Mouse (Mus musculus): ENCODE measurements around the gene Col26a1. TPM values are rescaled to one million over a fixed set of nuclear protein-coding genes. Genes with fewer than 3 reads are reported as not detected.

Gene Col26a1
- total and polyA plus RNA-seq, 3 experiments = 0.72 TPM; not detected in 2

- Histone ChIP-seq H3K27me3 (replicated peaks) (peaks cover 54% of the 10 kb centered on the region), H3K27ac (ENCODE audit: insufficient read depth, low read depth) (no peak overlapping the region), H3K9me3 (replicated peaks; ENCODE audit: low read length) (peaks cover 19% of the 10 kb centered on the region), H3K9ac (ENCODE audit: insufficient read depth, low read depth) (no peak overlapping the region), H3K79me2 (replicated peaks; ENCODE audit: control insufficient read depth, extremely low read depth, insufficient read depth, poor library complexity, severe bottlenecking) (no peaks in the 10 kb centered on the region), H3K36me3 (replicated peaks in 1 of 2; ENCODE audit: control insufficient read depth in 1 of 2, insufficient read depth in 1 of 2, low read length in 1 of 2) (no peaks in the 10 kb centered on the region), H3K4me1 (ENCODE audit: control insufficient read depth in 1 of 2, insufficient read depth in 2 of 2) (0 out of 4 replicates have a peak, but pooled peaks cover 0 to 2% of the 10 kb centered on the region in 2 experiments), H3K4me2 (ENCODE audit: insufficient read depth, low read depth, poor library complexity, severe bottlenecking) (no peak overlapping the region), H3K4me3 (replicated peaks in 1 of 3; ENCODE audit: low read depth in 2 of 3, low read length in 2 of 3, poor library complexity in 1 of 3) (no peak overlapping the region)
- in situ Hi-C loops (cut with MboI; ENCODE audit: low pct_ligation_motif_present, low pct_unique_long_range_greater_than_20kb, low sequenced_read_pairs) (no loop called here), dilution Hi-C loops (cut with MboI; ENCODE audit: extremely low pct_ligation_motif_present, extremely low pct_unique_long_range_greater_than_20kb, low sequenced_read_pairs) (no loop called here)
- TF ChIP-seq SMC3 (IDR thresholded peaks at IDR 0.05; ENCODE audit: low read depth, low read length) (no peak), MAX (IDR thresholded peaks at IDR 0.05; ENCODE audit: low read length) (no peak), MAZ (IDR thresholded peaks at IDR 0.05; ENCODE audit: low read depth, low read length) (no peak), ZMIZ1 (IDR thresholded peaks at IDR 0.05; ENCODE audit: low read depth, low read length) (no peak), ZKSCAN1 (IDR thresholded peaks at IDR 0.05; ENCODE audit: borderline replicate concordance, low read depth, low read length) (no peak), MYC (IDR thresholded peaks at IDR 0.05; ENCODE audit: low read depth, low read length) (no peak), RAD21 (IDR thresholded peaks at IDR 0.05; ENCODE audit: low read depth, low read length) (no peak), ETS1 (conservative IDR thresholded peaks at IDR 0.05; ENCODE audit: low read depth, low read length) (no peak), SIN3A (IDR thresholded peaks at IDR 0.05; ENCODE audit: low read length) (no peak)
- no peak for DNase-seq (ENCODE audit: extremely low read depth)
Measured at GRCm38 (mm10) chr5:136830156-136830555, 52.9 kb downstream of the Col26a1 start.

GRCm38 (mm10) chr5:136821971-136822370 lies 61.0 kb downstream of the Col26a1 start:
- dilution Hi-C loops (cut with MboI; ENCODE audit: extremely low pct_ligation_motif_present, extremely low pct_unique_long_range_greater_than_20kb, low sequenced_read_pairs) = no loop called here
- Histone ChIP-seq H3K36me3 (replicated peaks in 1 of 2; ENCODE audit: control insufficient read depth in 1 of 2, insufficient read depth in 1 of 2, low read length in 1 of 2) (no peaks in the 10 kb centered on the region), H3K4me3 (replicated peaks in 1 of 3; ENCODE audit: low read depth in 2 of 3, low read length in 2 of 3, poor library complexity in 1 of 3) (no peak overlapping the region), H3K4me1 (ENCODE audit: control insufficient read depth in 1 of 2, insufficient read depth in 2 of 2) (no peaks in the 10 kb centered on the region), H3K27ac (ENCODE audit: insufficient read depth, low read depth) (no peak overlapping the region), H3K9me3 (replicated peaks; ENCODE audit: low read length) (peaks cover 14% of the 10 kb centered on the region), H3K4me2 (ENCODE audit: insufficient read depth, low read depth, poor library complexity, severe bottlenecking) (no peak overlapping the region), H3K79me2 (replicated peaks; ENCODE audit: control insufficient read depth, extremely low read depth, insufficient read depth, poor library complexity, severe bottlenecking) (no peaks in the 10 kb centered on the region), H3K9ac (ENCODE audit: insufficient read depth, low read depth) (no peak overlapping the region), H3K27me3 (replicated peaks) (peaks cover 39% of the 10 kb centered on the region)
- in situ Hi-C loops (cut with MboI; ENCODE audit: low pct_ligation_motif_present, low pct_unique_long_range_greater_than_20kb, low sequenced_read_pairs) = no loop called here
- no peak for DNase-seq (ENCODE audit: extremely low read depth)
- TF ChIP-seq CHD2 (IDR thresholded peaks at IDR 0.05; ENCODE audit: low read length) (no peak), TBP (conservative IDR thresholded peaks at IDR 0.05; ENCODE audit: low read depth, low read length) (no peak), RCOR1 (conservative IDR thresholded peaks at IDR 0.05; ENCODE audit: low read depth, low read length) (no peak), CTCF (conservative IDR thresholded peaks at IDR 0.05 in 1 of 2, IDR thresholded peaks at IDR 0.05 in 1 of 2; ENCODE audit: low read depth in 2 of 2, low read length in 2 of 2) (no peak), USF2 (conservative IDR thresholded peaks at IDR 0.05; ENCODE audit: low read depth, low read length) (no peak), TCF12 (IDR thresholded peaks at IDR 0.05; ENCODE audit: low read depth, low read length) (no peak), NELFE (IDR thresholded peaks at IDR 0.05; ENCODE audit: low read depth, low read length) (no peak), BHLHE40 (IDR thresholded peaks at IDR 0.05; ENCODE audit: low read depth, low read length) (no peak), JUND (conservative IDR thresholded peaks at IDR 0.05; ENCODE audit: low read depth, low read length) (no peak), RAD21 (IDR thresholded peaks at IDR 0.05; ENCODE audit: low read depth, low read length) (no peak), MEF2A (IDR thresholded peaks at IDR 0.05; ENCODE audit: borderline replicate concordance, low read depth, low read length) (no peak), KAT2A (IDR thresholded peaks at IDR 0.05; ENCODE audit: insufficient replicate concordance, low read length) (no peak), UBTF (IDR thresholded peaks at IDR 0.05; ENCODE audit: low read depth, low read length) (no peak), MAFK (IDR thresholded peaks at IDR 0.05; ENCODE audit: insufficient replicate concordance, low read length) (no peak), NRF1 (IDR thresholded peaks at IDR 0.05; ENCODE audit: low read depth, low read length) (no peak), HCFC1 (IDR thresholded peaks at IDR 0.05; ENCODE audit: low read depth, low read length) (no peak), ZC3H11A (IDR thresholded peaks at IDR 0.05; ENCODE audit: low read depth, low read length) (no peak), POLR2AphosphoS2 (IDR thresholded peaks at IDR 0.05; ENCODE audit: low read depth, low read length) (no peak), GABPA (IDR thresholded peaks at IDR 0.05; ENCODE audit: insufficient replicate concordance, low read depth, low read length) (no peak), SMC3 (IDR thresholded peaks at IDR 0.05; ENCODE audit: low read depth, low read length) (no peak)
